Mouse (Mus musculus): ENCODE measurements around the gene Cdk5. TPM values are rescaled to one million over a fixed set of nuclear protein-coding genes. Genes with fewer than 3 reads are reported as not detected.

Cdk5 gene
- polyA plus RNA-seq, 1 experiment from 2014 or later = 29.3 TPM

- no peak overlapping the region for H3K27ac ChIP-seq (replicated peaks)
- no peak overlapping the region for H3K9ac ChIP-seq (ENCODE audit: low read length)
- no peak for DNase-seq (ENCODE audit: low spot score)
- no peaks in the 10 kb centered on the region for H3K27me3 ChIP-seq (ENCODE audit: control insufficient read depth, insufficient read depth, low read length)
- no peak for ATAC-seq (ENCODE audit: low FRiP score, low TSS enrichment)
- H3K4me3 ChIP-seq (ENCODE audit: low read depth, low read length) = no peak overlapping the region
- no peak for TF ChIP-seq CTCF (IDR thresholded peaks at IDR 0.05; ENCODE audit: low read depth)
- TF ChIP-seq EP300 (optimal IDR thresholded peaks at IDR 0.05) = no peak
- no peak overlapping the region for H3K4me2 ChIP-seq (replicated peaks; ENCODE audit: low read depth)
- H3K36me3 ChIP-seq (ENCODE audit: control insufficient read depth, insufficient read depth, low read length) = no peaks in the 10 kb centered on the region
- 70% methylated on average over 4 of the region's 4 CpGs for WGBS
- 0 out of 2 replicates have a peak, but pooled peaks cover 2% of the 10 kb centered on the region for H3K4me1 ChIP-seq (replicated peaks; ENCODE audit: control insufficient read depth, insufficient read depth)
- no peaks in the 10 kb centered on the region for H3K9me3 ChIP-seq (ENCODE audit: control insufficient read depth, low read length)
Measured at GRCm38 (mm10) chr5:24379501-24379900, 43.8 kb downstream of the Cdk5 start.

GRCm38 (mm10) chr5:24378700-24379099, 44.6 kb downstream of the Cdk5 start:
- DNase-seq (ENCODE audit: low spot score) (no peak), ATAC-seq (ENCODE audit: low FRiP score, low TSS enrichment) (no peak)
- no peak overlapping the region for H3K4me2 ChIP-seq (replicated peaks; ENCODE audit: low read depth)
- peaks cover under 1% of the 10 kb centered on the region; the same call in 1 of the 2 replicates for H3K4me1 ChIP-seq (replicated peaks; ENCODE audit: control insufficient read depth, insufficient read depth)
- H3K27me3 ChIP-seq (ENCODE audit: control insufficient read depth, insufficient read depth, low read length) = no peaks in the 10 kb centered on the region
- no peak overlapping the region for H3K27ac ChIP-seq (replicated peaks)
- no peak overlapping the region for H3K4me3 ChIP-seq (ENCODE audit: low read depth, low read length)
- WGBS = 86% methylated on average over 2 of the region's 2 CpGs
- no peaks in the 10 kb centered on the region for H3K36me3 ChIP-seq (ENCODE audit: control insufficient read depth, insufficient read depth, low read length)
- H3K9ac ChIP-seq (ENCODE audit: low read length) = no peak overlapping the region
- TF ChIP-seq CTCF (IDR thresholded peaks at IDR 0.05; ENCODE audit: low read depth) (no peak), EP300 (optimal IDR thresholded peaks at IDR 0.05) (no peak)
- no peaks in the 10 kb centered on the region for H3K9me3 ChIP-seq (ENCODE audit: control insufficient read depth, low read length)

GRCm38 (mm10) chr5:24374666-24375328, 48.5 kb downstream of the Cdk5 start:
- no peaks in the 10 kb centered on the region; the same call in 1 of the 2 replicates for H3K4me1 ChIP-seq (replicated peaks; ENCODE audit: control insufficient read depth, insufficient read depth)
- H3K4me2 ChIP-seq (replicated peaks; ENCODE audit: low read depth) = no peak overlapping the region
- H3K27ac ChIP-seq (replicated peaks) = no peak overlapping the region
- TF ChIP-seq CTCF (IDR thresholded peaks at IDR 0.05; ENCODE audit: low read depth) (no peak), EP300 (optimal IDR thresholded peaks at IDR 0.05) (no peak)
- 0 out of 2 replicates have a peak, but pooled peaks cover 2% of the 10 kb centered on the region for H3K27me3 ChIP-seq (ENCODE audit: control insufficient read depth, insufficient read depth, low read length)
- 44% methylated on average over 7 of the region's 7 CpGs for WGBS
- H3K36me3 ChIP-seq (ENCODE audit: control insufficient read depth, insufficient read depth, low read length) = no peaks in the 10 kb centered on the region
- H3K9me3 ChIP-seq (ENCODE audit: control insufficient read depth, low read length) = no peaks in the 10 kb centered on the region
- no peak overlapping the region for H3K9ac ChIP-seq (ENCODE audit: low read length)
- no peak for DNase-seq (ENCODE audit: low spot score)
- no peak for ATAC-seq (ENCODE audit: low FRiP score, low TSS enrichment)
- H3K4me3 ChIP-seq (ENCODE audit: low read depth, low read length) = no peak overlapping the region

GRCm38 (mm10) chr5:24374216-24374615, 49.1 kb downstream of the Cdk5 start:
- WGBS = 10% methylated on average over 6 of the region's 6 CpGs
- DNase-seq (ENCODE audit: low spot score) (no peak), ATAC-seq (ENCODE audit: low FRiP score, low TSS enrichment) (no peak)
- TF ChIP-seq EP300 (optimal IDR thresholded peaks at IDR 0.05) = no peak
- no peak for TF ChIP-seq CTCF (IDR thresholded peaks at IDR 0.05; ENCODE audit: low read depth)
- Histone ChIP-seq H3K27me3 (ENCODE audit: control insufficient read depth, insufficient read depth, low read length) (0 out of 2 replicates have a peak, but pooled peaks cover 2% of the 10 kb centered on the region), H3K4me3 (ENCODE audit: low read depth, low read length) (no peak overlapping the region), H3K9ac (ENCODE audit: low read length) (no peak overlapping the region), H3K4me1 (replicated peaks; ENCODE audit: control insufficient read depth, insufficient read depth) (no peaks in the 10 kb centered on the region; the same call in 1 of the 2 replicates), H3K9me3 (ENCODE audit: control insufficient read depth, low read length) (no peaks in the 10 kb centered on the region), H3K27ac (replicated peaks) (no peak overlapping the region), H3K4me2 (replicated peaks; ENCODE audit: low read depth) (no peak overlapping the region), H3K36me3 (ENCODE audit: control insufficient read depth, insufficient read depth, low read length) (no peaks in the 10 kb centered on the region)

- Histone ChIP-seq H3K9me3 (ENCODE audit: control insufficient read depth, low read length) (no peaks in the 10 kb centered on the region), H3K27me3 (ENCODE audit: control insufficient read depth, insufficient read depth, low read length) (0 out of 2 replicates have a peak, but pooled peaks cover 2% of the 10 kb centered on the region), H3K27ac (replicated peaks) (no peak overlapping the region), H3K4me2 (replicated peaks; ENCODE audit: low read depth) (no peak overlapping the region), H3K9ac (ENCODE audit: low read length) (no peak overlapping the region), H3K4me3 (ENCODE audit: low read depth, low read length) (no peak overlapping the region), H3K4me1 (replicated peaks; ENCODE audit: control insufficient read depth, insufficient read depth) (no peaks in the 10 kb centered on the region; the same call in 1 of the 2 replicates), H3K36me3 (ENCODE audit: control insufficient read depth, insufficient read depth, low read length) (no peaks in the 10 kb centered on the region)
- ATAC-seq (ENCODE audit: low FRiP score, low TSS enrichment) (no peak), DNase-seq (ENCODE audit: low spot score) (no peak)
- 67% methylated on average over 5 of the region's 5 CpGs for WGBS
- no peak for TF ChIP-seq EP300 (optimal IDR thresholded peaks at IDR 0.05)
- no peak for TF ChIP-seq CTCF (IDR thresholded peaks at IDR 0.05; ENCODE audit: low read depth)
Measured at GRCm38 (mm10) chr5:24373807-24374206, 49.5 kb downstream of the Cdk5 start.

GRCm38 (mm10) chr5:24369767-24370166, 53.6 kb downstream of the Cdk5 start:
- Histone ChIP-seq H3K4me3 (ENCODE audit: low read depth, low read length) (no peak overlapping the region), H3K4me2 (replicated peaks; ENCODE audit: low read depth) (no peak overlapping the region), H3K4me1 (replicated peaks; ENCODE audit: control insufficient read depth, insufficient read depth) (no peaks in the 10 kb centered on the region; the same call in 1 of the 2 replicates), H3K27ac (replicated peaks) (no peak overlapping the region), H3K9me3 (ENCODE audit: control insufficient read depth, low read length) (no peaks in the 10 kb centered on the region), H3K27me3 (ENCODE audit: control insufficient read depth, insufficient read depth, low read length) (0 out of 2 replicates have a peak, but pooled peaks cover 2% of the 10 kb centered on the region), H3K9ac (ENCODE audit: low read length) (no peak overlapping the region), H3K36me3 (ENCODE audit: control insufficient read depth, insufficient read depth, low read length) (no peaks in the 10 kb centered on the region)
- TF ChIP-seq EP300 (optimal IDR thresholded peaks at IDR 0.05) = no peak
- TF ChIP-seq CTCF (IDR thresholded peaks at IDR 0.05; ENCODE audit: low read depth) = no peak
- no peak for DNase-seq (ENCODE audit: low spot score)
- no peak for ATAC-seq (ENCODE audit: low FRiP score, low TSS enrichment)
- WGBS = 81% methylated on average over 9 of the region's 9 CpGs

Other genes with a start within 250 kb of the Cdk5 start
- 3.7 and 3.8 TPM in 2 replicates for gene Kcnh2, start 71.9 kb downstream of the Cdk5 start, polyA plus RNA-seq (2015; fragmentation: Nextera tagmentation; extraction: Ambion mirVana)
- gene Nos3, start 58.7 kb downstream of the Cdk5 start, polyA plus RNA-seq (2015; fragmentation: Nextera tagmentation; extraction: Ambion mirVana) = 3.1 and 3.2 TPM in 2 replicates
- gene Atg9b, start 31.4 kb downstream of the Cdk5 start, polyA plus RNA-seq (2015; fragmentation: Nextera tagmentation; extraction: Ambion mirVana) = 4.1 and 5.8 TPM in 2 replicates
- 29.3 and 30.2 TPM in 2 replicates for gene Abcb8, start 29.9 kb downstream of the Cdk5 start, polyA plus RNA-seq (2015; fragmentation: Nextera tagmentation; extraction: Ambion mirVana)
- gene Asic3, start 10.1 kb downstream of the Cdk5 start, polyA plus RNA-seq (2015; fragmentation: Nextera tagmentation; extraction: Ambion mirVana) = 0.10 TPM in 1 of 2 replicates, not detected in the other
- gene Slc4a2, start 307 bp upstream of the Cdk5 start, polyA plus RNA-seq (2015; fragmentation: Nextera tagmentation; extraction: Ambion mirVana) = 34.3 and 37.8 TPM in 2 replicates
- 66.6 and 67.9 TPM in 2 replicates for gene Fastk, start 21.8 kb upstream of the Cdk5 start, polyA plus RNA-seq (2015; fragmentation: Nextera tagmentation; extraction: Ambion mirVana)
- 20.9 and 21.1 TPM in 2 replicates for gene Tmub1, start 24.3 kb upstream of the Cdk5 start, polyA plus RNA-seq (2015; fragmentation: Nextera tagmentation; extraction: Ambion mirVana)
- gene Agap3, start 28.6 kb upstream of the Cdk5 start, polyA plus RNA-seq (2015; fragmentation: Nextera tagmentation; extraction: Ambion mirVana) = 21.9 and 26.5 TPM in 2 replicates
- 0.02 TPM in 1 of 2 replicates, not detected in the other for gene Gbx1, start 103.7 kb upstream of the Cdk5 start, polyA plus RNA-seq (2015; fragmentation: Nextera tagmentation; extraction: Ambion mirVana)
- gene Asb10, start 117.4 kb upstream of the Cdk5 start, polyA plus RNA-seq (2015; fragmentation: Nextera tagmentation; extraction: Ambion mirVana) = 0.21 and 0.25 TPM in 2 replicates
- gene 4931409K22Rik, start 133.3 kb upstream of the Cdk5 start, polyA plus RNA-seq (2015; fragmentation: Nextera tagmentation; extraction: Ambion mirVana) = 0.08 TPM in 1 of 2 replicates, not detected in the other
- 45.2 and 45.3 TPM in 2 replicates for gene Abcf2, start 153.9 kb upstream of the Cdk5 start, polyA plus RNA-seq (2015; fragmentation: Nextera tagmentation; extraction: Ambion mirVana)
- gene Chpf2, start 163.2 kb upstream of the Cdk5 start, polyA plus RNA-seq (2015; fragmentation: Nextera tagmentation; extraction: Ambion mirVana) = 18.2 and 19.2 TPM in 2 replicates
- gene Smarcd3, start 200.9 kb upstream of the Cdk5 start, polyA plus RNA-seq (2015; fragmentation: Nextera tagmentation; extraction: Ambion mirVana) = 13.3 and 17.8 TPM in 2 replicates

All from stomach, postnatal 0 days (tissue).